Mouse (Mus musculus) small intestine, adult 2 months (tissue): ENCODE results near the gene Gnl1. TPM values are rescaled to one million over a fixed set of nuclear protein-coding genes. Genes with fewer than 3 reads are reported as not detected.
"Not testable (repeated sequence)": the region's sequence is repeated elsewhere in the genome, so short reads cannot be mapped to it uniquely, and the experiment has no call there.

ENCODE experiments used
- H3K27ac ChIP-seq: fragments of 200-500 bp; 2 replicates; pipeline ENCODE4 v1.5.1; 2012; ENCODE audit warnings: low read depth, low read length, control low read depth, inconsistent platforms; ENCODE audit not compliant: insufficient read depth
- H3K27me3 ChIP-seq: fragments of 200-500 bp; 2 replicates; pipeline ENCODE4 v1.6.1; 2012; ENCODE audit warnings: mild to moderate bottlenecking, moderate library complexity, low read length, inconsistent platforms; ENCODE audit not compliant: control insufficient read depth, insufficient read depth
- H3K36me3 ChIP-seq: fragments of 200-500 bp; 2 replicates; pipeline ENCODE4 v1.6.1; 2012; ENCODE audit warnings: mild to moderate bottlenecking, low read length, control low read depth, inconsistent platforms; ENCODE audit not compliant: control insufficient read depth, insufficient read depth
- H3K4me1 ChIP-seq: fragments of 200-500 bp; 2 replicates; pipeline ENCODE4 v1.6.1; 2012; ENCODE audit warnings: low read length, inconsistent platforms, mixed read lengths; ENCODE audit not compliant: control insufficient read depth, insufficient read depth, insufficient read length
- H3K4me3 ChIP-seq: fragments of 200-500 bp; 2 replicates; pipeline ENCODE4 v1.5.1; 2012; ENCODE audit warnings: low read depth, mild to moderate bottlenecking, control low read depth, inconsistent platforms, low read length, moderate library complexity
- CTCF ChIP-seq: fragments of 200-500 bp; IDR thresholded peaks from 2 replicates; pipeline ENCODE4 v1.5.1; 2012; ENCODE audit warnings: low read depth, mild to moderate bottlenecking, control low read depth, inconsistent platforms, low read length, moderate library complexity, mixed read lengths; ENCODE audit not compliant: insufficient replicate concordance, insufficient read length; ENCODE audit errors: extremely low read depth
- POLR2A ChIP-seq: fragments of 200-500 bp; IDR thresholded peaks from 2 replicates; pipeline ENCODE4 v1.6.1; 2012; ENCODE audit warnings: low read depth, mild to moderate bottlenecking, control low read depth, inconsistent platforms, low read length, moderate library complexity
- WGBS: fragments of 180-500 bp; shearing (Covaris S2); methylation state at CpG from one replicate; pipeline ENCODE4 v1.1.7; 2018; 5-methylcytosine and 5-hydroxymethylcytosine counted together
- polyA plus RNA-seq: library from polyadenylated mRNA; depleted of rRNA; stranded (reverse); fragments of >200 nt; gene quantifications from 2 replicates; pipeline ENCODE4 v1.2.3, GENCODE M21; 2012

Gene Gnl1
- polyA plus RNA-seq, 1 experiment, result 24.7 TPM

- no peak for TF ChIP-seq POLR2A
- TF ChIP-seq CTCF, result no peak
- 92% methylated on average over 7 of the region's 7 CpGs for WGBS
- peaks cover 6% of the 10 kb centered on the region; the same call in 1 of the 2 replicates for H3K4me1 ChIP-seq
Observed at GRCm38 (mm10) chr17:36003331-36003730, 23.7 kb downstream of the Gnl1 start.

GRCm38 (mm10) chr17:36004409-36004808 is 24.8 kb downstream of the Gnl1 start:
- not testable (repeated sequence) for H3K4me1 ChIP-seq, H3K27me3 ChIP-seq, H3K36me3 ChIP-seq, H3K4me3 ChIP-seq, H3K27ac ChIP-seq
- 83% methylated on average over 7 of the region's 7 CpGs for WGBS

More at GRCm38 (mm10) chr17:36003331-36003730, 23.7 kb downstream of the Gnl1 start:
- Histone ChIP-seq H3K27ac (no peak overlapping the region), H3K27me3 (no peaks in the 10 kb centered on the region), H3K36me3 (peaks cover 9% of the 10 kb centered on the region), H3K4me3 (no peak overlapping the region)

GRCm38 (mm10) chr17:36014977-36015376 is 35.3 kb downstream of the Gnl1 start:
- WGBS, result 93% methylated on average over 5 of the region's 5 CpGs
- H3K4me3 ChIP-seq, result no peak overlapping the region
- H3K4me1 ChIP-seq, result no peaks in the 10 kb centered on the region

GRCm38 (mm10) chr17:36017046-36017445 is 37.4 kb downstream of the Gnl1 start:
- H3K27ac ChIP-seq, result no peak overlapping the region
- H3K4me1 ChIP-seq, result peaks cover 8% of the 10 kb centered on the region; the same call in 1 of the 2 replicates
- no peak for TF ChIP-seq POLR2A
- no peak for TF ChIP-seq CTCF
- H3K36me3 ChIP-seq, result peaks cover 24% of the 10 kb centered on the region
- WGBS, result 90% methylated on average over 5 of the region's 5 CpGs
- no peaks in the 10 kb centered on the region for H3K27me3 ChIP-seq
- H3K4me3 ChIP-seq, result no peak overlapping the region

More at GRCm38 (mm10) chr17:36014977-36015376, 35.3 kb downstream of the Gnl1 start:
- Histone ChIP-seq H3K27me3 (no peaks in the 10 kb centered on the region), H3K36me3 (peaks cover 24% of the 10 kb centered on the region), H3K27ac (no peak overlapping the region)
- TF ChIP-seq POLR2A, result no peak
- TF ChIP-seq CTCF, result no peak

- TF ChIP-seq CTCF, result no peak
- no peak for TF ChIP-seq POLR2A
- Histone ChIP-seq H3K36me3 (peaks cover 24% of the 10 kb centered on the region), H3K27me3 (no peaks in the 10 kb centered on the region), H3K27ac (no peak overlapping the region), H3K4me3 (no peak overlapping the region), H3K4me1 (peaks cover 19% of the 10 kb centered on the region)
- WGBS, result 66% methylated on average over 2 of the region's 2 CpGs
Observed at GRCm38 (mm10) chr17:36018979-36019378, 39.3 kb downstream of the Gnl1 start.

GRCm38 (mm10) chr17:36019519-36019918 is 39.9 kb downstream of the Gnl1 start:
- Histone ChIP-seq H3K27me3 (no peaks in the 10 kb centered on the region), H3K36me3 (peaks cover 20% of the 10 kb centered on the region), H3K27ac (peak overlapping the region; percentile 85), H3K4me3 (no peak overlapping the region), H3K4me1 (peaks cover 22% of the 10 kb centered on the region)
- TF ChIP-seq POLR2A (no peak), CTCF (no peak)
- 45% methylated on average over 3 of the region's 3 CpGs for WGBS

- whole genome bisulfite sequencing, result 20% methylated on average over 15 of the region's 15 CpGs
- Histone ChIP-seq H3K27ac (peak within 1 kb of the TSS; percentile 88), H3K27me3 (no peaks in the 10 kb centered on the region), H3K4me3 (peak within 1 kb of the TSS; percentile 40), H3K36me3 (peaks cover 11% of the 10 kb centered on the region), H3K4me1 (peaks cover 22% of the 10 kb centered on the region)
- TF ChIP-seq CTCF, result peak; percentile 19; the same call in 1 of the 2 replicates
- no peak; the same call in 1 of the 2 replicates for TF ChIP-seq POLR2A
Observed at GRCm38 (mm10) chr17:36020191-36021073, 40.8 kb downstream of the Gnl1 start, which contains the start of gene H2-T24. H2-T24 (minus strand) TSS chr17:36020560.
